Mouse (Mus musculus): ENCODE measurements around the gene Smyd1. TPM values are rescaled to one million over a fixed set of nuclear protein-coding genes. Genes with fewer than 3 reads are reported as not detected.
A peak's percentile ranks its signal among the peaks of the same experiment; 100 is the strongest.

The Smyd1 gene
- total and polyA plus RNA-seq, 3 experiments, result 0.08 to 0.37 (median 0.08) TPM

DNA sequence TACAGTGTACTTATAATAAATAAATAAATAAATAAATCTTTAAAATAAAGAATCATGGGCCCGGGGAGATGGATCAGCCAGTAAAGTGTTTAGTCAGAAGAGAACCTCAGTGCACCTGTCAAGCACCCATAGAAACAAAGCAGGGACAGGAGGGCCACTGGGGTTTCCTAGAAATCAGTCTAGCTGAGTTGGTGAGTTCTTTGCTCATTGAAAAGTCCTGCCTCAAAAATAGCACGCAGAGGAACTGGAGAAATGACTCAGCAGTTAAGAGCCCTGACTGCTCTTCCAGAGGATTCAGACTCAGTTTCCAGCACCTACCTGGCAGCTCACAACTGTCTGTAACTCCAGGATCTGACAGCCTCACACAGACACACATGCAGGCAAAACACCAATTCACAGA lies 63.5 kb downstream of the Smyd1 start:
- Histone ChIP-seq H3K36me3 (replicated peaks in 1 of 2; ENCODE audit: control insufficient read depth in 1 of 2, insufficient read depth in 1 of 2, low read length in 1 of 2) (no peaks in the 10 kb centered on the region), H3K27me3 (replicated peaks) (no peaks in the 10 kb centered on the region), H3K79me2 (replicated peaks; ENCODE audit: control insufficient read depth, extremely low read depth, insufficient read depth, poor library complexity, severe bottlenecking) (no peaks in the 10 kb centered on the region), H3K9ac (ENCODE audit: insufficient read depth, low read depth) (no peak overlapping the region), H3K27ac (ENCODE audit: insufficient read depth, low read depth) (no peak overlapping the region), H3K9me3 (replicated peaks; ENCODE audit: low read length) (no peaks in the 10 kb centered on the region), H3K4me1 (ENCODE audit: control insufficient read depth in 1 of 2, insufficient read depth in 2 of 2) (peaks cover 13 to 14% of the 10 kb centered on the region in 2 experiments; a peak in 3 of 4 replicates), H3K4me2 (ENCODE audit: insufficient read depth, low read depth, poor library complexity, severe bottlenecking) (peak overlapping the region; percentile 36; the same call in 1 of the 2 replicates), H3K4me3 (replicated peaks in 1 of 3; ENCODE audit: low read depth in 2 of 3, low read length in 2 of 3, poor library complexity in 1 of 3) (no peak overlapping the region)
- dilution Hi-C loops (cut with MboI; ENCODE audit: extremely low pct_ligation_motif_present, extremely low pct_unique_long_range_greater_than_20kb, low sequenced_read_pairs) (no loop called here), in situ Hi-C loops (cut with MboI; ENCODE audit: low pct_ligation_motif_present, low pct_unique_long_range_greater_than_20kb, low sequenced_read_pairs) (no loop called here)
- TF ChIP-seq RCOR1 (conservative IDR thresholded peaks at IDR 0.05; ENCODE audit: low read depth, low read length) (no peak), HCFC1 (IDR thresholded peaks at IDR 0.05; ENCODE audit: low read depth, low read length) (no peak), ZMIZ1 (IDR thresholded peaks at IDR 0.05; ENCODE audit: low read depth, low read length) (no peak), CHD1 (IDR thresholded peaks at IDR 0.05; ENCODE audit: low read depth, low read length) (no peak), IRF4 (IDR thresholded peaks at IDR 0.05; ENCODE audit: low read depth, low read length) (peak; percentile 69), ZC3H11A (IDR thresholded peaks at IDR 0.05; ENCODE audit: low read depth, low read length) (no peak), MAFK (IDR thresholded peaks at IDR 0.05; ENCODE audit: insufficient replicate concordance, low read length) (peak; percentile 29; the same call in 1 of the 2 replicates), EP300 (IDR thresholded peaks at IDR 0.05; ENCODE audit: low read length) (peak; percentile 69), MAZ (IDR thresholded peaks at IDR 0.05; ENCODE audit: low read depth, low read length) (no peak), MEF2A (IDR thresholded peaks at IDR 0.05; ENCODE audit: borderline replicate concordance, low read depth, low read length) (peak; percentile 82), E2F4 (IDR thresholded peaks at IDR 0.05; ENCODE audit: insufficient replicate concordance, low read depth, low read length) (no peak), GABPA (IDR thresholded peaks at IDR 0.05; ENCODE audit: insufficient replicate concordance, low read depth, low read length) (no peak), PAX5 (IDR thresholded peaks at IDR 0.05; ENCODE audit: low read length) (no peak), SIN3A (IDR thresholded peaks at IDR 0.05; ENCODE audit: low read length) (no peak), NRF1 (IDR thresholded peaks at IDR 0.05; ENCODE audit: low read depth, low read length) (no peak), JUND (conservative IDR thresholded peaks at IDR 0.05; ENCODE audit: low read depth, low read length) (peak; percentile 55; the same call in 1 of the 2 replicates), MAX (IDR thresholded peaks at IDR 0.05; ENCODE audit: low read length) (no peak), USF1 (IDR thresholded peaks at IDR 0.05; ENCODE audit: low read depth, low read length) (no peak), UBTF (IDR thresholded peaks at IDR 0.05; ENCODE audit: low read depth, low read length) (no peak), POLR2AphosphoS2 (IDR thresholded peaks at IDR 0.05; ENCODE audit: low read depth, low read length) (no peak), BHLHE40 (IDR thresholded peaks at IDR 0.05; ENCODE audit: low read depth, low read length) (0 out of 2 replicates have a peak, but pooled peaks have one; percentile 15), RAD21 (IDR thresholded peaks at IDR 0.05; ENCODE audit: low read depth, low read length) (no peak), JUN (IDR thresholded peaks at IDR 0.05; ENCODE audit: insufficient read depth, low read depth, low read length) (no peak; the same call in 1 of the 2 replicates), ETS1 (conservative IDR thresholded peaks at IDR 0.05; ENCODE audit: low read depth, low read length) (peak; percentile 36; the same call in 1 of the 2 replicates), USF2 (conservative IDR thresholded peaks at IDR 0.05; ENCODE audit: low read depth, low read length) (no peak), NELFE (IDR thresholded peaks at IDR 0.05; ENCODE audit: low read depth, low read length) (no peak), ZNF384 (IDR thresholded peaks at IDR 0.05; ENCODE audit: low read depth, low read length) (no peak), POLR2A (IDR thresholded peaks at IDR 0.05; ENCODE audit: low read depth, low read length) (no peak), CHD2 (IDR thresholded peaks at IDR 0.05; ENCODE audit: low read length) (no peak)
- no peak for DNase-seq (ENCODE audit: extremely low read depth)
